Mouse (Mus musculus) forebrain, postnatal 0 days (tissue): ENCODE data around the gene Celsr1. TPM values are rescaled to one million over a fixed set of nuclear protein-coding genes. Genes with fewer than 3 reads are reported as not detected.

Source experiments
- ATAC-seq: fragments of 200-750 bp; cut with Nextera tagmentation; 2 replicates; pipeline ENCODE4 v1.8.0; 2017; ENCODE audit warnings: mild to moderate bottlenecking, moderate library complexity
- DNase-seq: peaks from one replicate; pipeline ENCODE4 v3.0.0-alpha.2; 2015
- H3K27ac ChIP-seq: fragments of 300-500 bp; sonication (generic); 2 replicates; pipeline ENCODE4 v1.5.1; 2014; ENCODE audit warnings: low read depth, mild to moderate bottlenecking, antibody characterized with exemption, low read length, moderate library complexity, mixed read lengths
- H3K27me3 ChIP-seq: fragments of 300-500 bp; sonication (generic); 2 replicates; pipeline ENCODE4 v1.6.1; 2014; ENCODE audit warnings: mild to moderate bottlenecking, low read length, mixed read lengths; ENCODE audit not compliant: insufficient read depth
- H3K36me3 ChIP-seq: fragments of 300-500 bp; sonication (generic); 2 replicates; pipeline ENCODE4 v1.6.1; 2014; ENCODE audit warnings: mild to moderate bottlenecking, moderate library complexity; ENCODE audit not compliant: insufficient read depth
- H3K4me1 ChIP-seq: fragments of 300-500 bp; sonication (generic); 2 replicates; pipeline ENCODE4 v1.6.1; 2014; ENCODE audit warnings: antibody characterized with exemption; ENCODE audit not compliant: insufficient read depth
- H3K4me2 ChIP-seq: fragments of 300-500 bp; sonication (generic); 2 replicates; pipeline ENCODE4 v1.6.1; 2014; ENCODE audit warnings: low read depth, mild to moderate bottlenecking, moderate library complexity
- H3K4me3 ChIP-seq: fragments of 300-500 bp; sonication (generic); 2 replicates; pipeline ENCODE4 v1.5.1; 2014; ENCODE audit warnings: low read depth, low read length, mixed read lengths
- H3K9ac ChIP-seq: fragments of 300-500 bp; sonication (generic); 2 replicates; pipeline ENCODE4 v1.6.1; 2014; ENCODE audit warnings: mild to moderate bottlenecking
- H3K9me3 ChIP-seq: fragments of 300-500 bp; sonication (generic); 2 replicates; pipeline ENCODE4 v1.6.1; 2016; ENCODE audit warnings: low read length
- CTCF ChIP-seq: sonication (generic); IDR thresholded peaks from 2 replicates; pipeline ENCODE4 v1.5.1; 2016; ENCODE audit warnings: antibody characterized with exemption, control low read depth, low read depth
- WGBS: fragments of 180-500 bp; shearing (Covaris S2); extraction: QIAGEN DNeasy Blood & Tissue Kit; methylation state at CpG from one replicate; pipeline ENCODE4 v1.1.7; 2014; 5-methylcytosine and 5-hydroxymethylcytosine counted together
- polyA plus RNA-seq: library from polyadenylated mRNA; unstranded; fragments of >200 nt; fragmentation: Nextera tagmentation; extraction: Ambion mirVana; gene quantifications from 2 replicates; pipeline ENCODE4 v1.2.1, GENCODE M21; 2015
- total RNA-seq: library from RNA; depleted of rRNA; stranded (reverse); fragments of >200 nt; gene quantifications from 2 replicates; pipeline ENCODE4 v1.2.3, GENCODE M21; 2014

The Celsr1 gene
- total and polyA plus RNA-seq, 2 experiments from 2014 or later = 0.97 to 13.0 TPM

- H3K27me3 ChIP-seq = no peaks in the 10 kb centered on the region
- H3K9ac ChIP-seq = no peak overlapping the region
- WGBS = 57% methylated on average over 7 of the region's 7 CpGs
- no peak overlapping the region for H3K4me2 ChIP-seq
- no peak for DNase-seq
- no peak overlapping the region for H3K27ac ChIP-seq
- no peaks in the 10 kb centered on the region for H3K4me1 ChIP-seq
- no peak overlapping the region for H3K4me3 ChIP-seq
- no peaks in the 10 kb centered on the region for H3K9me3 ChIP-seq
- H3K36me3 ChIP-seq = no peaks in the 10 kb centered on the region
- TF ChIP-seq CTCF = no peak
- no peak for ATAC-seq
Measured at GRCm38 (mm10) chr15:85966032-85966431, 67.5 kb downstream of the Celsr1 start.

GRCm38 (mm10) chr15:85963279-85963840 is 70.2 kb downstream of the Celsr1 start:
- Histone ChIP-seq H3K9me3 (no peaks in the 10 kb centered on the region), H3K4me2 (no peak overlapping the region), H3K4me3 (no peak overlapping the region), H3K9ac (no peak overlapping the region), H3K27ac (no peak overlapping the region), H3K36me3 (no peaks in the 10 kb centered on the region), H3K4me1 (no peaks in the 10 kb centered on the region), H3K27me3 (no peaks in the 10 kb centered on the region)
- no peak for DNase-seq
- TF ChIP-seq CTCF = no peak
- ATAC-seq = no peak
- 81% methylated on average over 8 of the region's 8 CpGs for WGBS

- Histone ChIP-seq H3K4me3 (no peak overlapping the region), H3K4me2 (no peak overlapping the region), H3K9me3 (no peaks in the 10 kb centered on the region), H3K9ac (no peak overlapping the region), H3K27me3 (no peaks in the 10 kb centered on the region), H3K27ac (no peak overlapping the region), H3K4me1 (no peaks in the 10 kb centered on the region), H3K36me3 (no peaks in the 10 kb centered on the region)
- no peak for TF ChIP-seq CTCF
- ATAC-seq (no peak), DNase-seq (no peak)
- WGBS = 92% methylated on average over 8 of the region's 8 CpGs
Measured at GRCm38 (mm10) chr15:85962691-85963090, 70.9 kb downstream of the Celsr1 start.

GRCm38 (mm10) chr15:85961651-85962050 is 71.9 kb downstream of the Celsr1 start:
- no peak for ATAC-seq
- no peaks in the 10 kb centered on the region for H3K4me1 ChIP-seq
- TF ChIP-seq CTCF = no peak
- H3K4me2 ChIP-seq = no peak overlapping the region
- H3K27ac ChIP-seq = no peak overlapping the region
- no peaks in the 10 kb centered on the region for H3K27me3 ChIP-seq
- DNase-seq = no peak
- H3K4me3 ChIP-seq = no peak overlapping the region
- H3K9ac ChIP-seq = no peak overlapping the region
- WGBS = 78% methylated on average over 4 of the region's 4 CpGs
- H3K9me3 ChIP-seq = no peaks in the 10 kb centered on the region
- H3K36me3 ChIP-seq = no peaks in the 10 kb centered on the region

GRCm38 (mm10) chr15:85961131-85961530 is 72.4 kb downstream of the Celsr1 start:
- WGBS = 66% methylated on average over 7 of the region's 7 CpGs
- H3K36me3 ChIP-seq = no peaks in the 10 kb centered on the region
- H3K4me2 ChIP-seq = no peak overlapping the region
- H3K27ac ChIP-seq = no peak overlapping the region
- DNase-seq = no peak
- TF ChIP-seq CTCF = no peak
- H3K9ac ChIP-seq = no peak overlapping the region
- ATAC-seq = no peak
- no peaks in the 10 kb centered on the region for H3K4me1 ChIP-seq
- no peaks in the 10 kb centered on the region for H3K9me3 ChIP-seq
- H3K4me3 ChIP-seq = no peak overlapping the region
- no peaks in the 10 kb centered on the region for H3K27me3 ChIP-seq

- DNase-seq (no peak), ATAC-seq (no peak)
- WGBS = 73% methylated on average over 6 of the region's 6 CpGs
- Histone ChIP-seq H3K36me3 (no peaks in the 10 kb centered on the region), H3K4me3 (no peak overlapping the region), H3K4me1 (no peaks in the 10 kb centered on the region), H3K27ac (no peak overlapping the region), H3K27me3 (no peaks in the 10 kb centered on the region), H3K9ac (no peak overlapping the region), H3K9me3 (no peaks in the 10 kb centered on the region), H3K4me2 (no peak overlapping the region)
- no peak for TF ChIP-seq CTCF
Measured at GRCm38 (mm10) chr15:85956202-85956601, 77.4 kb downstream of the Celsr1 start.

GRCm38 (mm10) chr15:85953458-85953857 is 80.1 kb downstream of the Celsr1 start:
- no peak overlapping the region for H3K9ac ChIP-seq
- H3K4me3 ChIP-seq = no peak overlapping the region
- WGBS = 85% methylated on average over 6 of the region's 6 CpGs
- DNase-seq (no peak), ATAC-seq (no peak)
- H3K27ac ChIP-seq = no peak overlapping the region
- no peak for TF ChIP-seq CTCF
- H3K36me3 ChIP-seq = no peaks in the 10 kb centered on the region
- H3K27me3 ChIP-seq = no peaks in the 10 kb centered on the region
- H3K4me2 ChIP-seq = no peak overlapping the region
- no peaks in the 10 kb centered on the region for H3K9me3 ChIP-seq
- no peaks in the 10 kb centered on the region for H3K4me1 ChIP-seq
